Mouse (Mus musculus): Measurements from ENCODE around the gene Gm39115.

DNA sequence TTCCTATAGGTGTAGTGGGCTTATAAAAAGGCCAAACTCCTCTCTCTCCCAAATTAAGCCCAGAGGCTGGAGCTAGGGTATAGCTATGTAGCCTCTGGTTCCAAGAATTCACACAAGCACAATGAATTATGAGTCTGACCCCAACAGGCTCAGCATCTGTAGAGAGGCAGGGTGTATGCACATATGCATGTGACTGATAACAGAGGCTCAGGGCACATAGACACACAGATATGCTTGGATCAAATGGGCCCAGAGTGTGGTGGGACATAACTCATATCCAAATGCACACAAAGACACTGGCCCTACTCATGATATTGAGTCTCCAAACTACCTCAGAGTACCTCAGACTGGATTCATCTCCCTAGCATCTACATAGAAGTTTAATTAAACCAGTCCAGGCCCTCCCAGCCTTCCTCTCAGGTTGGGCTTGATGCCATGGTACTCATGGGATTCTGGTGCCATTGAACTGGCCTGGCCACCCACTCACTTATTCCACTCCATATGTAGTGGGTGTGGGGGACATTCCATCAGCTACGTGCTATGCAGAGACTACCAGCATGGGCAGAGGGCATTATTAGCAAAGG lies 48.7 kb downstream of the Gm39115 start:
- TF ChIP-seq CTCF (conservative IDR thresholded peaks at IDR 0.05; ENCODE audit: insufficient read depth, insufficient read length, low read depth, low read length) (no peak), POLR2A (IDR thresholded peaks at IDR 0.05; ENCODE audit: low read depth, low read length) (no peak)

Data from kidney, adult 2 months (tissue).